Mouse (Mus musculus) cortical plate, adult 2 months (tissue): ENCODE measurements around the gene Col23a1. TPM values are rescaled to one million over a fixed set of nuclear protein-coding genes. Genes with fewer than 3 reads are reported as not detected.

Experiments
- H3K27ac ChIP-seq: fragments of 200-500 bp; 2 replicates; pipeline ENCODE4 v1.5.1; 2012; ENCODE audit warnings: low read length, control low read depth, inconsistent platforms; ENCODE audit not compliant: insufficient read depth
- H3K4me1 ChIP-seq: fragments of 200-500 bp; 2 replicates; pipeline ENCODE4 v1.6.1; 2011; ENCODE audit warnings: low read length; ENCODE audit not compliant: control insufficient read depth, insufficient read depth
- H3K4me3 ChIP-seq: fragments of 200-500 bp; 2 replicates; pipeline ENCODE4 v1.5.1; 2011; ENCODE audit warnings: mild to moderate bottlenecking, low read length, control low read depth; ENCODE audit not compliant: insufficient read depth
- CTCF ChIP-seq: fragments of 200-500 bp; IDR thresholded peaks from 2 replicates; pipeline ENCODE4 v1.5.1; 2011; ENCODE audit warnings: mild to moderate bottlenecking, control low read depth, low read length; ENCODE audit not compliant: insufficient read depth; ENCODE audit errors: extremely low read depth
- POLR2A ChIP-seq: fragments of 200-500 bp; IDR thresholded peaks from 2 replicates; pipeline ENCODE4 v1.6.1; 2011; ENCODE audit warnings: mild to moderate bottlenecking, low read length, control low read depth; ENCODE audit not compliant: insufficient read depth; ENCODE audit errors: extremely low read depth
- polyA plus RNA-seq: library from polyadenylated mRNA; depleted of rRNA; stranded (reverse); fragments of >200 nt; gene quantifications from 2 replicates; pipeline ENCODE4 v1.2.3, GENCODE M21; 2012

The Col23a1 gene
- polyA plus RNA-seq, 1 experiment = 7.3 TPM

DNA sequence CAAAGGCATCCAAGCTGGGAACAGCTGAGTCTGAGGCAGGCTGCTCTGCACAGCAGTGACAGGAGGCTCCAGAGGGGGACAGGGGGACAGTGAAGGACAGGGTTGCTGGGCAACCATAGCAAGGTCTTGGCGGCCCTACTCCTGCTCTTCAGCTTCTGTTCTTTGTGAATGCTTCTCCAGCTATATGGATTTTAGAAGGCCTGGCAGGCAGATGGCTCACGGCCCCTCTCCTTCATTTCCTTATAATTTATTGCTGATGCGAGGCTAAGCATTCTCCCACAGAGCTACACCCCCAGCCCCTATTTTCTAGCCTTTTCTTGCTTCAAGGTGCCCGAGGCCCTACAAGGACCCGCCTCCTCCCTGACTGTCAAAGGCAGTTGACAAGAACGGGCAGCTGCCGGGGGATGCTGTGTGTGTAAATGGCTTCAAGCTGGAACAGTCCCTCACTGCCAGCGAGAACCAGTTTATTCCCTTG is 169.9 kb downstream of the Col23a1 start:
- no peak overlapping the region for H3K4me3 ChIP-seq
- H3K4me1 ChIP-seq = no peaks in the 10 kb centered on the region
- TF ChIP-seq POLR2A = no peak
- no peak for TF ChIP-seq CTCF
- no peak overlapping the region for H3K27ac ChIP-seq

DNA sequence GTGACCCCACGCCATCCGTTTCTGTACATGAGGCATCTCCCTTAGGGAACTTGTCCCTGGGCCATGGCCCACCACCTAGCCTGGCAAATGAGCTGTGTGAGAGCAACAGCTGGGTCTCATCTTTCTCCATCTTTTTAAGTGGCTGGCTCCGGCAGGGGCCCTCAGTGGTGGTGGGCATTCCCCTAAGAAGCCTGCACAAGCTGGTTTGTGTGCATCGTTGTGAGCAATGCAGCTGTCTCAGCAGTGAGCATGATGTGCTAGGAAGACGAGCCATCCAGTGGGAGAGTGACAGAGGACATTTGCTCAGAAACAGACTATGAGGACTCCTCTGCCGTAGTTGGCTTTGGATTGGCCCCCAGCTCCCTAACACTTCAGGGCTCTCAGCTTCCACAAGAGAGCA is 179.0 kb downstream of the Col23a1 start:
- Histone ChIP-seq H3K4me1 (peaks cover 3% of the 10 kb centered on the region), H3K27ac (no peak overlapping the region), H3K4me3 (no peak overlapping the region)
- TF ChIP-seq POLR2A (no peak), CTCF (no peak)

DNA sequence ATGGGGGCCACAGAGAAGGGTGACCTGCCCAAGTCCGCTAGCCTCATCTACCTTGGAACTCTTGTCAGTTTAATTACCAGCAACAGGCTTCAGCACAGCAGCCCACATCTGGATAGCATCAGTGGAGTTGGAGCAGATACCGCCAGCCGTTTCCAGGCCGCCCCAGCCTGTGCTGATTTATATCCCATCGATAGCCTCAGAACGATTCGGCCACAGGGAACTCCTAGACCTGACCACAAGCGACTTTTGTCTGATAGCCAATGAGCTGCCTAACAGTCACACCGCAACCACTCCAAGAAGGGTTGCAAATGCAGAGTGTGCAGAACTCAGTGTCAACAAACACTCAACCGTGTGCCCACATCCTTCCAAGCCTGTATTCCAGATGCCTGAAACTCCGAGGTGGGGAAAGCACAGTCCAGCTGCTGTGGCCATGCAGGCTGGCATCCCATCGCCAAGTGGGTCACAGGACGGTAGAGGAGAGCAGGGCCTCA is 179.7 kb downstream of the Col23a1 start:
- TF ChIP-seq CTCF = no peak
- no peak for TF ChIP-seq POLR2A
- Histone ChIP-seq H3K4me3 (no peak overlapping the region), H3K27ac (no peak overlapping the region), H3K4me1 (peaks cover 3% of the 10 kb centered on the region)

DNA sequence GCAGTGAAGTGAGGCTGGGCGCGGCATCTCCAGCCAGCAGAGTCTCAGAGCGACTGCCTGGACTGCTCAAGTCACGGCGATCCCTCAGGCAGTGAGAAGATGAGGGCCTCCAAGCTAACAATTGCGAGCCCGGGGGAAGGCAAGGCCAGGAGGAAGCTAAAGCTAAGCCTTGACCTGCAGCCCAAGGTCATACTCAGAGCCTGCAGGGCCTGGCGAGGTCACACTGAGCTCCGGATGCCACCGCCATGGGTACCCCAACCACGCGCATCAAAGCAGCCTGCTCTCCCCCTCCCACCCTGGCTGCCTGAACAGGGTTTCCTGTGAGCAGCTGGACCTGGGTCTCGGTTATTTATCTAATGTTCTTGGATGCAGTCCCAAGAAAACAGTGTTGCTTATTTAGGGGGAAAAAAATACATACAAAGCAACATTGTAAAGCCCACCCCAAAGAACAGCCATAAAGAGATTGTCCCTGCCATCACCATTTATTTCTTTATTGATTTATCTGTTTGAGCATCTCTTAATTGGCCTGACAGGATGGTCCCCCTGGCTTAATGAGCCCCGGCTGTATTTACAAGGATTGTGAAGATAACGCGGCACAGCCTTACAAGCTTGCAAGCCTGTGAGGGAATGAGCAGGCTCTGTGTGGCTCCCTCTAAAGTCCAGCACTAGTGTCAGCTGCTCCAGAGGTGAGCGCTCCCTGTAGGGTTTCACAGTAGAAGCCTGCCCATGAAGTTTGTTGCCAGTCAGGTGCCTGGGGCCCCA is 180.8 kb downstream of the Col23a1 start:
- H3K4me1 ChIP-seq = peaks cover 3% of the 10 kb centered on the region
- H3K4me3 ChIP-seq = no peak overlapping the region
- H3K27ac ChIP-seq = no peak overlapping the region
- TF ChIP-seq POLR2A (no peak), CTCF (no peak)

DNA sequence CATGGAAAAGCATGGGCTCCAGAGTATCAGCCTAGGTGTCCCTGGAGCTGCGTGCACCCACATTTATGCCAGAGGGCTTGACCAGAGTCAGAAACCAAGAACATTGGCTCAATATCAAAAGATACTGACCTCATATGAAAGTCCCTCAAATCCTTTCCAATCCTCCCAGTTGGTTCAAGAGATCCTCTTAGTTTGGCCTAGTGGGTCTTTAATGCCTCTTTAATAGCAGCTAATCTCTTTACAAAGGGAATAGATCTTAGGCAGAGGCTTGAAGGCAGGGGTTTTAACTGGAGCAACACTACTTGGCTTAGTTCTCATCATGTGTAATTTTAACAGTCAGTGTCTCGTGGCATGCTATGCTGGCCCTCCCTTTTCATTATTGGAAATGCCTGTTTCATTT is 184.0 kb downstream of the Col23a1 start:
- H3K4me3 ChIP-seq = no peak overlapping the region
- TF ChIP-seq CTCF (no peak), POLR2A (no peak)

DNA sequence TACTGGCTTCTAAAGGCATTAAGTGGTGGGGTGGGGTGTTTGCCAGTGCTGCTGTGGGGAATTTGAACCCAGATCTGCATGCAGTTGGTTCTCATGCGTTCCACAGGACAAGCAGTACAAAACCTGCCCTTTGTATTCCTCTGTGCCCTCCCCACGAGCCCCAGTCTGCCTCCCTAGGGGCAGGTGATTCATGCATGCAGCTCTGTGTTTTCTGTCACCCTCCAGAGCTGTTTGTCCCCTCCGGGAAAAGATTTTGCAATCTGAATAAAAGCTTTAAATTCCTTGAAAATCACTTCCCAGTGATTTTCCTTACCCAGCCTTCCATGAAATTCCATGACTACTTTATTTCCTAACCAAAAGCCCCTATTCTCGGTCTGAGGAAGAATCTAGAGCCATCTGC is 186.8 kb downstream of the Col23a1 start:
- Histone ChIP-seq H3K27ac (no peak overlapping the region), H3K4me3 (no peak overlapping the region)
- no peak for TF ChIP-seq CTCF
- no peak for TF ChIP-seq POLR2A

More for the DNA sequence above, 184.0 kb downstream of the Col23a1 start:
- no peak overlapping the region for H3K27ac ChIP-seq
- H3K4me1 ChIP-seq = no peaks in the 10 kb centered on the region

DNA sequence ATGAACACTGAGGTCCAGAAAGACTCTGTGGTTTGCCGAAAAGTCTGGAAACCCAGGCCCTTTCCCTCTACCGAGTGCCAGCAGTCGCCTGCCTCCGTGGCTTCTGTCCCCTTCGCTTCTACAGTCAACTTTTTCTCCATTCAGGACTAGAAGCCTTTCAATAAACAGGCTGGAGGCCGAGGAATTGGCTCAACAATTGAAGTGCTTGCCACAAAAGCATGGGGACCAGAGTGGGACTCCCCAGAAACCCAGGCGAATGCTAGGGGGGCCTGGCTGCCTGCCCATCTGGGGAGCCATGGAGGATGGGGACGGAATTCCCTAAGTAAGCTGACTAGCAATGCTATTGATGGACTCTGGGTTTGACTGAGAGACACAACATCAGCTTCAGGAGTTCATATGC is 187.9 kb downstream of the Col23a1 start:
- H3K4me1 ChIP-seq = no peaks in the 10 kb centered on the region
- H3K4me3 ChIP-seq = no peak overlapping the region
- TF ChIP-seq CTCF = no peak
- TF ChIP-seq POLR2A = no peak
- no peak overlapping the region for H3K27ac ChIP-seq

More for the DNA sequence above, 186.8 kb downstream of the Col23a1 start:
- H3K4me1 ChIP-seq = no peaks in the 10 kb centered on the region

DNA sequence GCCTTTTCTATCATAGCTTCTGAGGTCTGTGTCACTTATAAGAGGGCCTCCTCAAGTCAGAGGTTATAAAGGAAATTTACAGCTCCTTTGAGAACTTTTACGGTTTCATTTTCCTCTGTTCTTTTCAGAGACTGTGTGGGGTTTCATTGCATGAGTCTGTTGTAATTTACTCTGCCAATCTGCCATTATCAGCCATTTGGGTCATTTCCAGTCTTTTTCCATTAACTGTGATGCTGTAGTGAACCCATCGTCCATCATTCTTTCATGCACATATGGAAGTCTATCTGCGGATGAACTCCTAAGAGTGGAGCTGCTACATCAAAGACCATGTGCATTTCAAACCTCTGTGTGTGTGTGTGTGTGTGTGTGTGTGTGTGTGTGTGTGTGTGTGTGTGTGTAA is 192.5 kb downstream of the Col23a1 start:
- no peaks in the 10 kb centered on the region for H3K4me1 ChIP-seq
- TF ChIP-seq POLR2A (no peak), CTCF (no peak)
- no peak overlapping the region for H3K4me3 ChIP-seq
- H3K27ac ChIP-seq = no peak overlapping the region

DNA sequence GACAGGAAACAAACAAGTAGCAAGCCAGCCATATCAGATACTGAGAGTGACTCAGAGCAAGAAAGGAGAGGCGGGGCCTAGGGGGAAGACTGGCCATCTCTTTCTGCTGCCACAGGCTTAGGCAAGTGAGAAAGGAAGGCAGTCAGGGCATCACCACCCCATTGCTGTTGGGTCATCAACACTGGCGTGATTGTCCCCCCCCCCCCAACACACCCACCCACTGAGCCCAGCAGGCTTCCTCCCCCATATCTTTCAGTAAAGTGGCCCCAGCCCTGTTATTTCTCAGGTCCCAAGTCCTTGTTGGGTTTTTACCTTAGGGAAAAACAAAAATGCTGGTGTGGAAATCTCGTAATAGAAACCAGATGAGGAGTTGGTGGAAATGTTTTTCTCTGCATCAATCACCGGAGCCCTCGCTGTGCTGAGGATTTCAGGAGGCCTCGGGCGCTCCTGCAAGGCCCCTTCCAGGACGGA is 195.4 kb downstream of the Col23a1 start:
- H3K4me1 ChIP-seq = no peaks in the 10 kb centered on the region
- no peak overlapping the region for H3K4me3 ChIP-seq
- H3K27ac ChIP-seq = no peak overlapping the region
- no peak for TF ChIP-seq POLR2A
- TF ChIP-seq CTCF = no peak

DNA sequence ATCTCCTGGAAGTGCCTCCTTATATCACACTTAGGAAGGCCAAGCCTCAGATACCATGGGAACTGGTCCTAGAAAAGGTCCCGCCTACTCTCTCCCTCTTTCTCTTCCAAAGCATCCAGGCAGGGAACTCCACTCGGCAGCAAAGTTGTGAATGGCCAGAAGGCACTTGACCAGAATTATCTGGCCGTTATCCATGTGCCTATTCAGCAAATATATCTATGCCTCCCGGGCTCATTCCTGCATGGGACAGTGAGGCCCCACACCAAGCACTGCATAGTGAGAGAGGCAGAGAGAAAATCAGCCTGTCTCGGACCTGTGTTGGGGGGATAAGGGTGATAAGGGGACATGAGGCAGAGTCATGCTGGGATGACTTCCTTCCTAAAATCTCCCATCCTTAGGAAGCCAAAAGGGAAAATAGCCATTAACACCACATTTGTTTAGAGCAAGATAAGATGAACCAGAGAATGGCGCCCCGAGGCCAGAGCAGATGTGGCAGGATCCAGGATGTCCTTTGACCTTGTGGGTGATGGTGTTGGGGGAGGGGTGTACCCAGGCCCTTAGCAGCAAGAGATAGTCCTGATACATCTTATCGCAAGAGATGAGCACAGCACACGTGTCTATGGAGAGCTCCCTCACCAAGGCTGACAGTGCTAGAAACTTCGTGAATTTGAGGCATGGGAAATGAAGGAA is 196.2 kb downstream of the Col23a1 start:
- H3K27ac ChIP-seq = no peak overlapping the region
- H3K4me1 ChIP-seq = no peaks in the 10 kb centered on the region
- no peak for TF ChIP-seq POLR2A
- no peak for TF ChIP-seq CTCF
- H3K4me3 ChIP-seq = no peak overlapping the region
